Mouse (Mus musculus): ENCODE measurements around the gene Mboat7.

DNA sequence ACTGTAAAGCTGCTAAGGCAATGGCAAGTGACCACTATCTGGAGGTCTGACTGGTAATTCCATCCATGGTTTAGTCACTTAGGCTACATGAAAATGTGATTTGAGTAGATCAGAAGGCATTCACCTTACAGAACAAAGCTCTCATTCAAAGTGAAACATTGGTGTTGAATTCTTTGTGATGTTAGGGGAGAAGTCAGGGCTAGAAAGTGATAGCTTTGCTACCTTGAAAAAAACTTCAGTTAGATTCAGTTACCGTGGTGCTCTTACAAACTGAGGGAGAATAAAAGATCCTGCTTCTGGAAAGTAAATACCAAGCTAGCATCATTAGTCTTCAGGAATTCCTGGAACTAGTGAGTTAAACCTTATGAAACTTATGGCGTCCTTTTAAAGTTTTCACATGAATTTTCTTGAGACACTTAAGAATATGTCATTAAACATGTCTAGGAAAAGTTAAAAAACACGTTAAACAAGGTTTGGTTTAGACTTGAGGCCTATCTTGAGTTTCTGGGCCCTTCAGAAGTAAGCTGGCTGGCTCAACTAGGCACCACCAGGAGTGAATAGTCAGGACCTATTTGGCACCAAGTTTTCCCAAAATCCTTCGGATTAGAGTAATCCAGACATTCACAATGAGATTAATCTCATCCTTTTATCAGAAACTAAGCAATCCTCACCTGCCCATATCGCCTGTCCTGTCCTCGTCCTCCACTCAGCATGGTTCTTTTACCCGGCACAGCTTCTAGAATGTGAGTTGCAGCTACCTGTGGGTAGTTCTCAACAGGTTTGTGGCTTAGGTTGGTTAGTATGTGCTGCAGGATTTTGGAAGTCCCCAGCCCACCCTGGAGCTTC, 14.5 kb upstream of the Mboat7 start:
- TF ChIP-seq CTCF (IDR thresholded peaks at IDR 0.05; ENCODE audit: extremely low read depth, insufficient read length, insufficient replicate concordance, low read depth, low read length) = no peak
- no peak for TF ChIP-seq POLR2A (IDR thresholded peaks at IDR 0.05; ENCODE audit: low read depth, low read length)

All from small intestine, adult 2 months (tissue).